Mouse (Mus musculus) frontal cortex, postnatal 25 days (tissue): ENCODE data around the gene Gm6583.

ENCODE experiments used
- DNase-seq, 2 experiments: peaks; one replicate each; pipeline ENCODE4 v3.0.0; 2022; ENCODE audit warnings: low spot score in 2 of 2

The Gm6583 gene

GRCm38 (mm10) chr5:112368666-112369065 lies 12.8 kb upstream of the Gm6583 start:
- no peak for DNase-seq

- DNase-seq, result no peak
Observed at GRCm38 (mm10) chr5:112367929-112368328, 12.1 kb upstream of the Gm6583 start.

DNA sequence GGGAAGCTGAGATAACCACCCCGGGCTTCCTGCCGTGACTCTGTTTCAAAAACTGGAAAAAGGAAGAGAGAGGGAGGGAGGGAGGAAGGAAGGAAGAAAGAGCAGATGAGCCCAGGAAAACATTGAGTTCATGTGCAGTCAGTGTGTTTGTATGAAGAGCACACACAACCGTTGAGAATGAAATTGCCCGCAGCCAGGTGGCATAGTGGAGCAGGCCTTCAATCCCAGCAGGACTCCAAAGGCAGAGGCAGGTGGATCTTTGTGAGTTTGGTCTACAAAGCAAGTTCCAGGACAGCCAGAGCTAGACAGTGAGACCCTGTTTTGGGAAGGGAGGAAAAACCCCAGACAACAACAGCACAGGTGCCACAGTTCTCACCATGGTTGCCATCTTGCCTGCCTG lies 11.5 kb upstream of the Gm6583 start:
- DNase-seq, result no peak

GRCm38 (mm10) chr5:112366879-112367278 lies 11.0 kb upstream of the Gm6583 start:
- no peak for DNase-seq

DNA sequence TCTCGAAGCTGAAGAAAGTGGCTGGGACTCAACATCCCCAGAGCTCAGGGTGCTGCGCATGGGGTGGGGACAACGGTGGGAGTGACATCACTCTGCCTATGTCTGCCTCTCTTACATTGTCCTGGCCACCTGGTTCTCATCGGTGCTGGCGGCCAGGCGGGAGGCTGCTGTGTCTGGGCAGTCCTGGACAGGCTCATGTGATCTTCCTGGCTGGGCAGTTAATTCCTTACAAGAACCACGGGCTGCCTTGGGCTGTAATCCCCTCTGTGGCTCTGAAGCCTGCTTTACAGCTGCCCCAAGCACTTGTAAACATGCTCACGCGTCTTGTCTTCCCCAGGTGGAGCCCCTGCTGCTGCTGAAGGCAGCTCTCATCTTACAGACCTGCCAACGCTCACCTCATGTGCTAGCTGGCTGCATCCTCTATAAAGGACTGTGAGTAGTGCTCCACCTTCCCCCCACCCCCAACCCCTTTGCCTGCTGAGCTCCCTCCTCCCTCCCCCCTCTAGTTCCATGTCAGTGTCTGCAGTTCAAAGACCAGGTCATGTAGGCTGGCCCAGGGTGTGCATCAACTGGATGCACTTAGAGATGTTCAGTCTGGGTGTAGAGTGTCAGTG lies 8.5 kb upstream of the Gm6583 start:
- no peak for DNase-seq

DNA sequence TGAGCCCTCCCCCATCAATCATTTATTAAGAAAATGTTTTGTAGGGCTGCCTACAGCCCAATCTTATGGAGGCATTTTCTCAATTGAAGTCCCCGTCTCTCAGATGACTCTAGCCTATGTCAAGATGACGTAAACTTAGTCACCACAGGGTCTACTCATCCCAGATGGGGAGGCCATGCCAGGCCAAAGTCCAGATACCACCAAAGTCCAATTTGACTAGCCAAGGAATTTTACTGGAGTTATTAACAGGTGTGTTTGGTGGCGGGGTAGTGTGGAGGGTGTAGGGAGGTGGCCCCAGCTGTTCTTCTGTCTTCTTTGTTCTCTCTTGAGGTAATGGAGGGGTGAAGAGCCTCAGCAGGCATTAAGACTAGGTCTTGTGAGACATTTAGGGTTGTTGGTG lies 4.2 kb upstream of the Gm6583 start:
- DNase-seq, result no peak

GRCm38 (mm10) chr5:112359520-112359919 lies 3.7 kb upstream of the Gm6583 start:
- no peak for DNase-seq

- DNase-seq, result no peak
Observed at GRCm38 (mm10) chr5:112356322-112356721, 489 bp upstream of the Gm6583 start.

DNA sequence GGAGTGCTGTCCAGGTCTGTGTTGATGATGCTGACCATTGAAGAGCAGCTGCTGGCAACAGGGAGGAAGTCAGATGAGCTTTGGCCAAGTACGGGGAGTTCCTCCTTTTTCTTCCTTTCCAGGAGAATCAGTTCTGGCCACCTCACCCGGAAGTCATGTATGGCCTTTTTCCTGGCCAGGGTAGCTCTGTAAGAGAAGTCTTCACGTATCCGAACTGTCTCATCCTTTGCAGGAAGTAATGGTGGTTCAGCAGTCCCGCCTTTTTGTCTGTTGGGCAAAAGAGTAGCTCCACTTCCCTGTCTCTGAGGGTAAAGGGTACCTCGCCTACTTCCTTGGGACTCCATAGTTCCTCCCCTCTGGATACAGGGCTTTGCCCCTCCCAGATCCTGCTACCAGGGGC lies 340 bp downstream of the Gm6583 start:
- DNase-seq, result no peak

DNA sequence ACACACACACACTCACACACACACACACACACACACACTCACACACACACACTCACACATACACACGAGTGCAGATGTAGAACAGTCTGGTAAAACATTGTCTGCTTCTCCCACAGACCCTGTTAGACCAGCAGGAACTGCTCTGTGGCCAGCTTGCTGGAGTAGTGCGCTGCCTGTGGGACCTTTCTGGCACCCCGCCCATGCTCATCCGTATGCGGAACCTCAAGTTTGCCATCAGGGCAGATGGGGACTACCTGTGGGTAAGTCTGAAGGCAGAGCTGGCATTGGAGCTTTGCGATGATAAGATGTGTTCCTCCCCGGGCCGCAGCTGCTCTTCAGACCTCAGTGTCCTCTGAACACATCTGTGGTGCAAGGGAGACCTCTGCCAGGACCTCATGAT lies 6.7 kb downstream of the Gm6583 start:
- no peak for DNase-seq

DNA sequence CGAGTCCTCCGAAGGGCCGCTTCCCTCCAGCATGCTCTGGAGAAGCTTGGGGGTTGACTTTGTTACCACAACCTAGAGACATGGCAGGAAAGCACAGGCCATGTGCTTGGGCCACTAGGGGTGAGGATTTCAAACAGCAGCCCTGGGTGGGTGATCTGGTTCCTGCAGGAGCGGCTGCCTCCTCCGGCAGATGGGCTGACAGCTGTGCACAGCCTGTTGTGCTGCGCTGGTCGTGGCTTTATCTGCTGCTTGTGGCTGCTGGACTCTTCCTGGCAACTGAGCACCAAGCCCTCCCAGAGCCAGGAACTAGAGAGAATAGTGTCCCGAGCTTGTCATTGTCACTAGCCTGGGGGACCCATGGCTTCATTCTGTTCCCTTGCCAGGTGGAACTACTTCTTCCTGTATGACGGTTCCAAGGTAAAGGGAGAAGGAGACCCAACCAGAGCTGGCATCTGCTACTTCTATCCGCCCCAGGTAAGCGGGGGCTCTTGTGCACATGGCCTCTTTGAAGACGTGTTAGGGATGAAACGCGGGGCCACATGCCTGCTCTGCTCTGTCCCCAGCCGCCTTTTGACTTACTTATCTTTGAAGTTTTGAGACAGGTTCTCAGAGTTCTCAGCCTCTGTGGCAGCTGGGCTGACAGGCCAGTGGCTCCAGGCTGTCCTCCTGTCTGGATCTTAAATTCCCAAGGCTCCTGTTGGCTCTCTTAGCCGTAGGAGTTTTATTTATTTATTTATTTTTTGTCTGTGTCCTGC lies 9.4 kb downstream of the Gm6583 start:
- no peak for DNase-seq

DNA sequence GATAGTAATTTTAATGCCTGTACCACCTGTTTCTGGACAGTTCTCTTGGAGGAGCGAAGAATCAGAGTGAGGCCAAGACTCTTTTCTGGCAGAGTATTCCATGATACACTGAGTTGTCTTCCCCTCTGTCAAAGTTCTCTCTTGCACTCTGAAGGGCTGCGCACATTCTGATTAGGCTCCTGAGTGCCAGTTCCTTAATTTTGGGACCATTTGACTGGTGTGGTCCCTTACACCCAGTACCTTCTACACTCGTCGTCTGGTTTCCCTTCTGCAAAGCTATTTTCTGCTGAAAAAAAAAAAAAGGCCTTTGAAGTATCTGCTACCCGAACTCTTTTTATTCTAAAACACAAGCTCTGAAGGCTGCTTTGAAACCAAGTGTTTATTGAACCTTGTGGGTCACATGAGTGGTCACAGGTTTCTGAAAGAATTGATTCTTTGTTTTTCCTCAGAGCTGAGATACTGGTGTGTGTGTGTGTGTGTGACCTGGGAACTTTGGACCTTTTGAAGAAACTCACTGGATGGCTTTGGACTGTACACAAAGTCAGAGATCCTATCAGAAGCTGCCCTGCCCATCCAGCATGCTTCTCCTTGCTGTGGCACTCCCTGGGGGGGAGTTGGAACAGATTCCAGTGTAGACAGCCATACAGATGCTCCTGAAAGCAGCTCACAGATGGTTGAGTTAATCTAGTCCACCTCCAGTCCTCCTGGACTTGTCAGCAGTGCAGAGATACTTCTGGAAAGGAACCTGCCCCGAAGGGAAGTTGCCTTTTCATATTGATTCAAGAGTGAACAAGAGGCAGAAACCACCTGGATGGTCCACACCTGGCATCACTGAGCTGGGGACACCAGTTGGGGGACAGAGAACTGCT lies 11.5 kb downstream of the Gm6583 start:
- peak in 1 of 2 experiments; percentile 34 for DNase-seq

- DNase-seq, result no peak
Observed at GRCm38 (mm10) chr5:112343205-112343595, 12.6 kb downstream of the Gm6583 start.

- peak; percentile 77 to 84 for DNase-seq
Observed at GRCm38 (mm10) chr5:112342463-112343204, 13.2 kb downstream of the Gm6583 start, which contains the start of the genes Srrd and Hps4. Gene Srrd (minus strand): TSS chr5:112343040. Gene Hps4 (plus strand): TSS chr5:112343083.

- no peak for DNase-seq
Observed at GRCm38 (mm10) chr5:112339215-112339614, 16.6 kb downstream of the Gm6583 start.

- DNase-seq, result no peak
Observed at GRCm38 (mm10) chr5:112337004-112337403, 18.8 kb downstream of the Gm6583 start.

DNA sequence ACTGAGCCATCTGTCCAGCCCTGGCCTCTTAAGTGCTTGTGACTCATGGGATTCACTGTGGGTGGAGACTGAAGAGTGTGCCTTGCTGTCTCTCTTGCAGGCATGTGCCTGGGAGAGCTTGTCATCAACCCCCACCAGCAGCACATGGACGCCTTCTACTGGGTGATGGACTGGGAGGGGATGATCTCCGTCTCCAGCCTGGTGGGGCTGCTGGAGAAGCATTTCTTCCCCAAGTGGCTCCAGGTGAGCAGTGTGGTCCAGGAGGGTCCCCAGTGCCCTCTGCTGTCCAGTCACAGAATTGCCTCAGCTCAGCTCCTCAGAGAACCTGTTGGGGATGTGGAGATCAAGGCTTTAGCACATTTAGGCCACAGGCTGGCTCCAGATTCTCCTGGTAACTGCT lies 20.4 kb downstream of the Gm6583 start:
- peak in 1 of 2 experiments; percentile 42 for DNase-seq

GRCm38 (mm10) chr5:112329805-112330564 lies 25.8 kb downstream of the Gm6583 start:
- no peak for DNase-seq

DNA sequence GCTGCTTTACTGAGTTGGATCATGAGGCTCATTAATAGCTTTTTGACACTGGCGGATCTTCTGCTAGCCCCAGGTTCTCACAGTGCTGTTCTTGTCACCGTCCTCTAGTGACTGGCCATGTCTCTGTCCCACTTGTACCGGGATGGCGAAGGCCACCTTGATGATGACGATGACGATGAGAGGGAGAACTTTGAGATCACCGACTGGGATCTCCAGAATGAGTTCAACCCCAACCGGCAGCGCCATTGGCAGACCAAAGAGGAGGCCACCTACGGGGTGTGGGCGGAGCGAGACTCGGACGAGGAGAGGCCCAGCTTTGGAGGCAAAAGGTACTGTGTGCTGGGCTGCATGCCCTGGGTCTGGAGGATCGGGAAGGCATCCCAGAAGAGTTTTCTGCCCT lies 28.0 kb downstream of the Gm6583 start:
- no peak for DNase-seq

- DNase-seq, result no peak
Observed at GRCm38 (mm10) chr5:112326446-112327009, 29.3 kb downstream of the Gm6583 start.
